Mouse (Mus musculus) thymus, postnatal 0 days (tissue): Measurements from ENCODE around the gene Adarb1. TPM values are rescaled to one million over a fixed set of nuclear protein-coding genes. Genes with fewer than 3 reads are reported as not detected.

Experiments
- DNase-seq: peaks from one replicate; pipeline ENCODE4 v3.0.0-alpha.2; 2015; ENCODE audit warnings: low spot score
- polyA plus RNA-seq: library from polyadenylated mRNA; unstranded; fragments of >200 nt; fragmentation: Nextera tagmentation; extraction: Ambion mirVana; gene quantifications from 2 replicates; pipeline ENCODE4 v1.2.1, GENCODE M21; 2015

Adarb1 gene
- polyA plus RNA-seq, 1 experiment from 2014 or later = 1.8 TPM

DNA sequence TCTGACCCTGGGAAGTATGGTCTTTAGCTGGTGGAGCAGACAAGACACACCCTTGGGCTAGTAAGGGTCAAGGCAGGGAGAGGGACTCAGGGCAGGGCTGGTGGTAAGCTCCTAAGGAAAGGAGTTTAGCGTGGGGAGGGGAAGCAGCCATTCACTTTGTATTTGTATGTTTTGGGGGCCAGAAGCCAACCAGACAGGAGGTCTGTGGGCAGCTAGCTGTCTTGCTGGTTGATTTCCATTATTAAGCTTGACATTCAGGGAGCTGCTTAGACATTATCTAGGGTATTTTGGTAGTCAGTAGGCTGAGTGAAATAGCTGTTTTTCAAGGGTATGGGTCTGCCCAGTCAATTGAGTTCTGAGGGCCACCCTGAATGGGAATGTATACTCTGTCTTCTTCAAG is 20.0 kb upstream of the Adarb1 start:
- no peak for DNase-seq

- DNase-seq = no peak
Observed at GRCm38 (mm10) chr10:77435343-77435742, 17.3 kb upstream of the Adarb1 start.

GRCm38 (mm10) chr10:77434457-77435151 is 16.5 kb upstream of the Adarb1 start:
- no peak for DNase-seq

DNA sequence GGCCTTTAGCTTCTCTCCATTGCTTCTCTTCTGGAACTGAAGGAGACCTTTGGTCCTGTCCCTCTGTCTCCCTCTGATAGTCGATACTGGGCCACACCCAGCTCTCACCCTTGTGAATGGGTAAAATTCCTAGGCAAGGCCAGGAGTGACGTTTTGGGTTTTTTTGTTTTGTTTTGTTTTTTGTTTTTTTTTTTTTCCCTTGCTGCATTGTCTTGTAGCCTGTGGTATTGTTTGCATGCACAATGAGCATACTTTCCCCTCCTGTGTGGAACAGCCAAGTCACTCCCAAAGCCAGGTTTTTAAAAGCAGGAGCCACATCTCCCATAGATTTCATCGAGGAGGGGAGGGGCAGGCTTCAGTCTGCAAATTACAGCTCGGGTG is 16.0 kb upstream of the Adarb1 start:
- DNase-seq = no peak

DNA sequence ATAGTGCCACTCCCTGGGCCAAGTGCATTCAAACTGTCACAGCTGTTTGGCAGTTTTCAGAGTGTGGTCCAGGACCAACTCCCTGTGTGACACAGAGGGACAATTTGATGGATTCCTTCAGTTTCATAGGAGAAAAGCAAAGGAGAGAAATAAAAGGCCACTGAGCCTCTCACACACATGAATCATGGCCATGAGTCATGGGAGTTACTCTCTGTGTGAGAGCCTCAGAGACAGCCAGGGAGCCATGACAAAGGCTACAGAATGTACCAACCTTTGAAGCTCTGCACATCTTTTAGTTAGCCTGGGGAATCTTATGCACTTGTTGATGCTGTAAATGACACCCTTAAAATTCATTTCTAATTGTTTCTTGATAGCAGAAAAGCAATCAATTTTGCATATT is 12.7 kb upstream of the Adarb1 start:
- no peak for DNase-seq

GRCm38 (mm10) chr10:77429921-77430320 is 11.9 kb upstream of the Adarb1 start:
- no peak for DNase-seq

- DNase-seq = no peak
Observed at GRCm38 (mm10) chr10:77427610-77428009, 9.5 kb upstream of the Adarb1 start.

DNA sequence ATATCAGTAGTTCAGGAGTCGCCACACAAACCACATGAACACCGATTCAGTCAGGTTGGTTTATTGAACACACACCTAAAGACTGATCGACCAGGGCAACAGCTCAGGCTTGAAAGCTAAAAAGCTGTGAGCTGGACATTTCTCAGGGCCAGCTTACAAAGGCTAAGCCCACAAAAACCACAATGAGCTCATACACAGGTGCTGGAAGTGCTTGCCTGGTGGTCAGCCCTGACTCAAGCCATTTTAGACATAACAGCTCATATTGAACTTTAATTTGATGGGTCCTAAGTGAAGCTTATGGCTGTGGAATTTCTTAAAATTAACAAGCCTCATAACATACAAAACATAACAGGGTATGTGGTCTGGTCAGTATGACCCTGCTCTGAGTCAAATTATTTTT is 2.1 kb upstream of the Adarb1 start:
- no peak for DNase-seq

DNA sequence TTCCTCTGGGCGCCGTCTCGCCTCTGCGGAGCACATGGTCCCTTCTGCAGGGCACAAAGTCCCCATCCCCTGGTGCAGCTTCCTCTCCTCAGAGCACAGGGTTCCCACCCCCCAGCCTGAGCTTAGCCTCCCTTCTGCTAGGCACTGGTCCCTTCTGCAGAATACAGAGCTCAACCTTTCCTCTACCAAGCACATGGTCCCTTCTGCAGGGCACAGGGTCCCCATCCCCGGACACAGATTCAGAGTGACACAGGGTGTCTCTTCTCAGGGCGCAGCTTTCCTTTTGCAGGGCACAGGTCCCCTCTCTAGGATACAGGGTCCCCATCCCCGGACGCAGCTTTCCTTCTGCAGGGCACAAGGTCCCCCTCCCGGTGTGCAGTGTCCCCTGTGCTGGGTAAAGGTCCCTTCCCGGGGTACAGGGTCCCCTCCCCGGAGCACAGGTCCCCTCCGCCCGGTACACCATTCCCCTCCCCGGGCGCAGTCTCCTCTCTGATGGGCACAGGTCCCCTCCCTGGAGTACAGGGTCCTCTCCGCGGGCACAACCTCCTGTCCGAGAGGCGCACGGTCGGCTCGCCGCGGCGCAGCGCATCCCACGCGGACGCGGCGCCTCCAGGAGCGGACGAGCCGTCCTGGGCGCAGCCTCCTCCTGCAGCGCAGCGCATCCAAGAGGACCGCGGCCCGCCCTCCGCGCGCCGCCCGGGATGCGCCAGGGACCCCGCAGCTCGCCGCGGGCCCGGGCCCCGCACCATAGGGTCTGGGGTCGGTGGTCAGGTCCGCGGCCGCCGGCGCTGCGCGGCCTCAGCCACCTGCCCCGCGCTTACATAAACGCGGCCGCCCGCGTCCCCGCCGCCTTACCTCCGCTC is 599 bp downstream of the Adarb1 start:
- peak; percentile 13 for DNase-seq

DNA sequence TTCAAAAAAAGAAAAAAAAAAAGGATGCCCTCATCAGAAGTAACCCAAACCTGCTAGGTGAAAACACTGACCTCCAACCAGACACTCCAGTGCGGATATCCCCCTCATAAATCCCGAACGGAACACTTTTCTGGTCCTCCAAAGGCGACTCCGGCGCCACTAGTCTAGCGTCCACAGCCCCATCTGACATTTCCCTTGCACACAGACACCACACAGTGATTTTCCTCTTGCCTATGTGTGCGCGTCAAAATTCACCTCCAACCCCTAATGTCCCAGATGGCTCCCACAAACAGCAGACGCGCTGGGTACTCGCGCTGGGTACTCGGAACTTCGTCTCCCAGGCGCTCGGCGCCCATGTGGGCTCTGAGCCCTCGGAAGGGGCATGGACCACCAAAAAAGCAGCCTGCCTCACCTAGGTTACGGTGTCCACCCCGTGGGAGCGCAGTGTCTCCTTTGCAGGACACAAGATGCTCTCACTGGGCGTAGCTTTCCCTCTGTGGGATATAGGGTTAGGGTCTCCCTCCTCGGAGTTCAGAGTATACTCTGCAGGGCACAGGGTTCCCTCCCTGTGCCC is 1.3 kb downstream of the Adarb1 start:
- no peak for DNase-seq

DNA sequence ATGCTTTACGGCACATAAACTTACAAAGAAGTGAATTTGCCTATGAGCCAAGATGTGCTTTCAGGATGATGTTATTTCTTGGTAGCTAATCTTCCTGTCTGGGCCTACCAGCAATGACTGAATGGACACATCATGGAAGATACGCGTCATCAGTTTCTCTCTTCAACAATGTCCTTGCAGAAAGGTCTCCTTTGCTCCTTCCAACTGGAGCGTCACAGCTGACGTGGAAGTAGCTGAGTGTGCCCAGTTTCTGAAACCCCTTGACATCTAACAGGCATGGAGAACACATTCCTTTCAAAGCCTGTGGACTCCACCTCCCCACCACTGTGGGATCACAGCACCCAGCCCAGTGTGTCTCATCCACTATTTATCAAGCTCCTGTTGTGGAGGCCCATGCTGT is 2.2 kb downstream of the Adarb1 start:
- DNase-seq = no peak

GRCm38 (mm10) chr10:77413791-77414190 is 4.3 kb downstream of the Adarb1 start:
- no peak for DNase-seq

GRCm38 (mm10) chr10:77409154-77409553 is 8.9 kb downstream of the Adarb1 start:
- no peak for DNase-seq

DNA sequence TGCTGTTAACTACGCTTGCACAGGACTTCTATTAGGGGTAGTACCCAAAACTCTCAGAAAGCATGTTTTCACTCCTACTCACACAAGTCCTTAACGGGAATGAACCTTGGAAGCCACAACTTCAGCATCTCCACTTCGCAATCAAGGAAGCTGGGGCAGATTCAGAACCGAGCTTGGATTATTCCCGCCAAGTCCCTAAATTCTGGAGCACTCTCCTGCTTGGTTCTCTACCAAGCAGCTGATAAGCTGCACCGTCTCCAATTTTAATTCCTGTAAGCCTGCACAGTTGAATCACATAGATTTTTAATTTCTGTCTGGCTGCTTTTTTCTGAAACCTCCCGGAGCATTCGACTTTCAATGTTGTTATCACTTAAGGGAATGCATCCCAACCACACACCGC is 9.8 kb downstream of the Adarb1 start:
- no peak for DNase-seq

DNA sequence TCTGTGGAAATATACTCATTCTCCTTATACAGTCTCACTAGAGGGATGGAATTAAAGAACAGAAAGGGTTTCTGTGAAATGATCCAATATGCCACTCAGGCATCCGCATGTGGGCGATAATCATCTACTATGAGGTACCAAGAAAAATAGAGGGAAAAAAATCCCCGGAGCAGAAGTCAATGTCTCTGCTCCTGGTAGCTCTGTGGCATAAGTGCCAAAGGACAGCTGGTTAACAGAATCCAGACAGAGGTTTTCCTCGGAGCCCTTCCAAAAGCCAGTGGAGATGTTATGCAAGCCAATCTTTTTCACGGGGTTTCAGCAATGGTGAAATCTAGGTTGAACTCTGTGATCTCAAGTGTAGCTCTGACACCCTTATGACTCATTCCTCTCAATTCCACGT is 11.6 kb downstream of the Adarb1 start:
- no peak for DNase-seq

DNA sequence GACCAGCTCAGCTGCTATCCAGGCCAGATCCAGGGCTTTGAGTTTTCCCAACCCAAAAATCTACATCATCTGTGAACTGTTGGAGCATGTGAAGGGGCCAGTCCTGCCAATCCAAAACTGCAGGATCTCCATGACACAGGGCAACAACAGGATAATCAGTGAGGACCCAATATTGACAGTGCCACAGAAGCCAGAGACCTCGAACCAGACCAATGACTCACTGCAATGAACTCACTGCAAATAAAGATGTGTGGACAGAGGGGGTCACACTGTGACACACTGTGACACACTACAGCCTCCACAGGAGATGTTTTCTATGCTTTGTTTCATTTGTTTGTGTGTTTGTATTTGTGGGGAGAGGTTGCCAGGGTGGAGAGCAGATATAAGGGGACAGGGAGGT is 15.6 kb downstream of the Adarb1 start:
- DNase-seq = no peak

DNA sequence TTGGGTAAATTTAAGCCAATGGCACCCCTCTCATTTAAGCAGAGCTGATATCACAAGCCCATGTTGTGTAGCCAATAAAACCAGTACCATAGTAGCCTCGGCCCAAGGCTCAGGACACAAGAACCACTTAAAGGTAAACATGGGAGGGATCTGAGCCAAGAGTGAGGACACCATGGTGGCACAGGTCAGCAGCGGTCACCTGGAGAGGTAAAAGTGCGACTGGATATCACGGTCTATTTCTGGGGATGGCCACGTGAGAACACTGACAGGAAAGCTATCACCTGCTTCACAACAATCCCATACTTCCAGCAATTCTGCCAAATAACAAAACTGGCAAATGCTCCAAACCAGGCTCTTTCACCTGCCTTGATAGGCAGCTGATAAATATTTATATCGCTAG is 17.0 kb downstream of the Adarb1 start:
- DNase-seq = no peak

- no peak for DNase-seq
Observed at GRCm38 (mm10) chr10:77399938-77400337, 18.1 kb downstream of the Adarb1 start.

GRCm38 (mm10) chr10:77398082-77398481 is 20.0 kb downstream of the Adarb1 start:
- no peak for DNase-seq

DNA sequence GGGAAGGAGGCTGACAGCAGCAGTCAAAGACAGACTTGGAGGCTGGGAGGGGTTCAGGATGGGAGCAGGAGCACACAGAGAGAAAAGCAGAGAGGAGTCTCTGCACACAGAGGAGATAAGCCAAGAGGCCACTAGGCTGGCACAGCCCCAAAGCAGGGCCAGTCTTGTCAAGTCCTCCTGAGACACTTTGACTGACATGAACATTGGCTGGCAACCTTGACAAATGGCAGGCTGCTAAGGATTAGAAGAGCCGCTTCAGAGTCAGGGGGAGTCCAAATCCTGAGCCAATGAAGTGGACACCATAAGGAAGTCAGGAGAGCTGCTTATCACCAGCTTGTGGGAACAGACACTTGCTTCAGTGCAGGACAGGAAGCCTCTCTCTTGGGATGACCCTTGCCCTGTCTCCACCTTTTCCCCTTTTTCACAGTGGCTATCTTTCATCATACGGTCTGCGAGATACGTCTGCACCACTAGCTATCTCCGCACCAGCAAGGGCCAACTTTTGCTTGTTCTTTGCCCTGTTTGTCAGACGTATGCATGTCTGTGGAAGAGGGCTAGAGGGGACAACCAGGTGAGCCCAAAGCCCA is 20.9 kb downstream of the Adarb1 start:
- no peak for DNase-seq

GRCm38 (mm10) chr10:77396015-77396414 is 22.1 kb downstream of the Adarb1 start:
- DNase-seq = no peak

DNA sequence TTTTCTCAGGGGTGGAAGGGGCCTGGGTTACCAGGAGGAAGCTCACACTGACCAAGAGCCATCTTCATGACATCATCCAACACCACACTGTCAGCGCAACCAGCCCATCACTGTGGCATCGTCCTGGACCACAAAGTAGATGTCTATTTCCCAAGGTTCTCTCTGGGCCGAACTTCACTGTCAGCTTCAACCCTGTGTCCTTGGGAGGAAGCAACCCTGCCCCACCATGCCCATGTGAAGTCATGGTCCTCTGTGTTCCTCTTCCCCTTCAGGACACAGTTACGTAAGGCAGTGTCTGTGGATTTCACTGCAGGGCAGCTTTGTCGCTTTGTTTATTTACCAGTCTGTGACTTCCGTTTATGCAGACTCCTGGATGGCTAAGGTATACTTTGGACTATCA is 27.0 kb downstream of the Adarb1 start:
- DNase-seq = no peak
